Mouse (Mus musculus) adrenal gland, adult 18-20 months (tissue): Measurements from ENCODE around the gene Nrxn1. TPM values are rescaled to one million over a fixed set of nuclear protein-coding genes. Genes with fewer than 3 reads are reported as not detected.

ENCODE experiments used
- DNase-seq, 2 experiments: peaks; one replicate each; pipeline ENCODE4 v3.0.0; 2021 to 2022; ENCODE audit warnings: low spot score in 2 of 2
- long read RNA-seq, 2 experiments: library from polyadenylated mRNA; stranded (forward); transcript quantifications; one replicate each; pipeline ENCODE4 v2.0.0; 2021
- total RNA-seq, 2 experiments: library from RNA; stranded (reverse); gene quantifications; 1 replicate in 1 of 2; 2 replicates in 1 of 2; pipeline ENCODE4 v1.2.3; 2021

Gene Nrxn1
- total RNA-seq: 10 to 100 TPM; 12.1 to 15.1 TPM
- long read RNA-seq, experiment 1: 0 reads
- long read RNA-seq, experiment 2, partial matches to known transcripts: 1 of 1 reads
- long read RNA-seq, experiment 2, other reads (novel, unspliced or antisense): 0 of 1 reads

DNA sequence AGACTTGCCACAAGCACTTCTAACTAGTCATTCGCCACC, at the start of gene Nrxn1:
Gene Nrxn1 (minus strand): TSS at position 30 of the 39 bp plus-strand sequence.
- DNase-seq: no peak

GRCm38 (mm10) chr17:91136859-91137258, 44.0 kb upstream of the Nrxn1 start:
- no peak for DNase-seq

DNA sequence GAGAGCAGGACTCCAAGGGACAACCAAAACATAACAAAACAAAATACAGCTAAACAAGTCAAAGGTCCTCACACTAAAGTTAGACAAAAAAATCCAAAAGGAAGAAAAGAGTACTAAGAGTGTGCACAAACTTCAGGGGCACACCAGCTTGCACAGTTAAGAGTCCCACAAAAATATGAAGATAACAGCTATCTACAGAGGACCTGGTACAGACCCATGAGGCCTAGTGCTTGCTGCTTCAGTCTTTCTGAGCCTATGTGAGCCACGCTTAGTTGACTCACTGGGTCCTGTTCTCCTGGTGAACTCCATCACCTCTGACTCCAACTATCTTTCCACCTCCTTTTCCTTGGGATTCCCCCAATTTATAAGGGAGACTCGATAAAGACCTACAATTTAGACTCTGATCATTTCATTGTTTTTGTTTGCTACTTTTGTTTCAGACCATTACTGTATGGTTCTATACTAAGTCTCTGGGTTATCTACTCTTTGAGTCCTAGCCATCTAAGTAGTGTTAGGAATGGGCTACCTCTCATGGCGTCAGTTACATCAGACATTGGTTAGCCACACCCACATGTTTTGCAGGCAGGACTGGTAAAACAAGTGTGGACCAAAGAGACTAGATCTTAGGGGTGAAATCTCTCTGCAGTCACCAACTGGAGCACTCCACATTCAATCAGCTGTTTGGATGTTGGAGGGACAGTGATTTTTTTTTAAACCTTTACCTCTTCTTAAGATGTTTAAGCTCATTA, 20.2 kb upstream of the Nrxn1 start:
- DNase-seq: no peak

DNA sequence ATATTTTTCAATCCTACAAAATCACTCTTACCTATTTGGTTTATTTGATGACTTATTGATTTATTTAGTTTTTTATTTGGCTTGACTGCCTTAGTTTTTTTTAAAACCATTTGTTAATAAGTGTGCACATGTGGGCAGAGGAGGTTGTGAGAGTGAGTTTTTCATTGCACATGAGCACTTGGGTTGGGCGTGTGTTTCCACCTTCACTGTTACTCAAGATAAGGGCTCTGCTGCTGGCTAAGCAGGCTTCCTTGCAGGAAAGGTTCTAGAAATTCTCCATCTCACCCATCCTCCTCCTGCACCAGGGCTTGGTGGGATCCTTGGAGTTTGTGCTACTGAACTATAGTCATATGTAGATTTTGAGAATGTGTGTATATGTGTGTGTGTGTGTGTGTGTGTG, 19.2 kb upstream of the Nrxn1 start:
- no peak for DNase-seq

- no peak for DNase-seq
Measured at GRCm38 (mm10) chr17:91093081-91093875, 407 bp upstream of the Nrxn1 start.

- peak; percentile 24 to 26 for DNase-seq
Measured at GRCm38 (mm10) chr17:91092421-91093041, 340 bp downstream of the Nrxn1 start.

- DNase-seq: no peak
Measured at GRCm38 (mm10) chr17:91090631-91091030, 2.2 kb downstream of the Nrxn1 start.

- no peak for DNase-seq
Measured at GRCm38 (mm10) chr17:91088991-91089390, 3.9 kb downstream of the Nrxn1 start.

- no peak for DNase-seq
Measured at GRCm38 (mm10) chr17:91088037-91088715, 4.7 kb downstream of the Nrxn1 start.

DNA sequence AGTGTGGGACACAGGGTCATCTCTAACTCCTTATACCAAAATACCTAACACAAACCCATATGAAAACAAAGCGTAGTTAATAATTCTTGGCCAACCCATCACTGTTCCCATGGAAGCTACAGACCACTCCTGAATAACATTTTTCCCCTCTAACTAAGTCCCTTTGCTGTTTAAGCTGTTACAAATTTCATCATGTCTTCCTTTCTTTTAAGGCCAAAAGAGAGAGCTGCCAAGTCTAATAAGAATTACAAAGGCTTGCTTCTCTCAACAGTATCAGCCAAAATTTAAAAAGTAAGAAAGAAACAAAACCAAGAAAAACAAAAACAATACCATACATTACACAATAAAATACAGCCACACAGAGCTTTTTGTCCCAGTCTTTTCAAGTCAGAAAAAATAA, 6.5 kb downstream of the Nrxn1 start:
- DNase-seq: no peak

GRCm38 (mm10) chr17:91085416-91085815, 7.5 kb downstream of the Nrxn1 start:
- no peak for DNase-seq

GRCm38 (mm10) chr17:91079096-91079495, 13.8 kb downstream of the Nrxn1 start:
- DNase-seq: no peak

- no peak for DNase-seq
Measured at GRCm38 (mm10) chr17:91074780-91075179, 18.1 kb downstream of the Nrxn1 start.

- no peak for DNase-seq
Measured at GRCm38 (mm10) chr17:91033466-91033865, 59.4 kb downstream of the Nrxn1 start.

- DNase-seq: no peak
Measured at GRCm38 (mm10) chr17:91025061-91025623, 67.7 kb downstream of the Nrxn1 start.

DNA sequence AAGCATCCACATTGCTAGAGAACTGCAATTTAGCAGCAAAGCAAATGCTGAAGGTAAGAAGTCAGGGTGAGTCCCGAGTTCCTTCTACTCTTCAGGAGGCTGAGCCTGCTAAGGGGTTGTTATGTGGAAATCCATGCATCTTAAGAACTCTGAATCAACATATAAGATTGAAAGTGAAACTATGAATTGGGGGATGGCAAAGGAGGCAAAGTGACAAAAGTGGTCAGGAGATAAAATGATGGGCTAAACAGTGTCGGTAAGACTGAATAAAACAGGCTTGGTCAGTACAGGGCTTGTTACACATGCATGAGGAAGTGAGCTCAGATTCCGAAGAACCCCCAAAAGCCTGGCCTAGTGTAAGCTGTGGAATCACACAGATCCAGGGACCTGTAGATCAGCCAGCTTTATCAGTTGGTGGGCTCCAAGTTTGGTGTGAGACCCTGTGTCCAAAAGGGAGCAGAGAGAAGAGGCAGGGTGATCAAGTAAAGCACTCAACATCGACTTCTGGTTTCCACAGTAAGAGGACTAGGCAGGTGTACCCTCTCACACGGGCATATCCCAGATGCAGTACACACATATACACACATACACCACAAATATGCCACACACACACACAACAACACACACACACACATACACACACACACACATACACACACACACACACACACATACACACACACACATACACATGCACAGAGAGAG, 85.3 kb downstream of the Nrxn1 start:
- DNase-seq: no peak

DNA sequence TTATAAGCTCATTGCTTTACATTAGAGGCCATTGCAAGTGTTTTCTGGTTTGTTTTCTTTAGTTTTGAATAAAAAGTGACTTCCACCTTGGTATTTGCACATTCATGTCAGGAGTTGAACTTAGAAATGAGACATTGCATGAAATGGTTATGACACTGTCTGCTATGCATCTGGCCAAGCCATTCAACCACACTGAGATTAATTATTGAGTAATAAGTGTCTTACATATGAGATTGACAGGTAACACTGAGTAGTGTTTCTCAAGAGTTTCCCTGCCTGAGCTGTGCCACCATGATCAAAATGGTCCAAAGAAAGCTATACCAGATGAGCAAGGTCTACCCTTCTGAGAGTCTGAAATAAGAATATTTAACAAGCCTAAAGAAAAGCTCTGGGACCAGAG, 92.5 kb downstream of the Nrxn1 start:
- DNase-seq: no peak

- DNase-seq: no peak
Measured at GRCm38 (mm10) chr17:90999667-91000154, 93.2 kb downstream of the Nrxn1 start.

- no peak for DNase-seq
Measured at GRCm38 (mm10) chr17:90997714-90998113, 95.2 kb downstream of the Nrxn1 start.

- no peak for DNase-seq
Measured at GRCm38 (mm10) chr17:90995436-90995835, 97.4 kb downstream of the Nrxn1 start.

DNA sequence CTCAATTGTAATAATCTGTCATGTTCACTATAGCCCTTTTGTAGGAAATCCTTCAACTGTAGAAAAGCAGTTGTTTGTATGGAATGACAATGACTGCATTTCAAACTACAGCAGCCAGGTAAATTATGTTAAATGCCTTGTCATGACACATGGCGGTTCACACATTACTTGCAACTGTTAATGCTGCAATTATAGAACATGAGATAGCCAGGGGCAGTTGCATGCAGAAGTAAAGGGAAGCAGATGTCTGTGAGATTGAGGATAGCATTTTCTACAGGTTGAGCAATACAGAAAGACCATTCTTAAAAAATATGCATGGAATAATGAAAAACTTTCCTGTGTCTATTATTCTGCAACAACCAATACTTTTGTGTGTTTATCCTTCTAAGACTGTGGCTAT, 98.6 kb downstream of the Nrxn1 start:
- DNase-seq: no peak
